Comparison of ENCODE assay signal across 8 mouse cellular contexts in the genomic region with DNA sequence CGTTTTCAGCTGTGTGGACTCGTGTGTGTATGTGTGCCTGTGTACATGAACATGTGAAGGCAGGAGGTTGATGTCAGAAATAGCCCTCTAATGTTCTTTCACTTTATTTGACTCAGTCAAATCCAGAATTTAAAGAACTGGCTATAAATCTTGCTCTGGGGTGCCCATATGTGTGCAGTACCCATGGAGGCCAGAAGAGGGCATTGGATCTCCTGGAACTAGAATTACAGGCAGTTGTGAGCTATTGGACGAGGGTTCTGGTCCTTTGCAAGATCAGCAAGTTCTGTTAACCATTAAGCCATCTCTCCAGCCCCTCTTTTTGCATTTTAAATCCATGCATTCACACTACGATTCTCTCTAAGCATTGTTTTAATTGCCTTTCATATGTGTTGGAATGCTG.
DNase-seq lines count a peak whose midpoint lies in the region; TF ChIP-seq lines count a peak whose summit lies in the region.

No protein-coding gene starts in this region.

- WGBS in lung, adult 2 months = 68% methylated on average over 4 of the region's 4 CpGs

- TF ChIP-seq CTCF in lung, adult 2 months (IDR thresholded peaks at IDR 0.05; ENCODE audit: insufficient read depth, low read length) = 0 out of 2 replicates have a peak, but pooled peaks have one; percentile 12

- no peaks in the 10 kb centered on the region for H3K4me1 ChIP-seq in lung, adult 2 months (ENCODE audit: control insufficient read depth, insufficient read depth, low read length)

- intact Hi-C loops in left cerebral cortex, postnatal 14 days (cut with DNase I) = no loop called here

- no peak overlapping the region for H3K4me3 ChIP-seq in lung, adult 2 months (replicated peaks; ENCODE audit: extremely low read depth, low read depth, low read length)

- DNase-seq in cerebellum, postnatal 14 days = peak; percentile 80 to 81
- DNase-seq in cerebellum, adult 9-10 months = no peak
- DNase-seq in lung, adult 2 months = peak; percentile 7
- DNase-seq in lung, adult 18-20 months = no peak
- peak; percentile 5 for DNase-seq in c-Kit-positive CD71-positive TER-119-positive erythroid progenitor cells, embryonic 14.5 days (ENCODE audit: low spot score)
- peak; percentile 22 to 46 for DNase-seq in left cerebral cortex, postnatal 14 days (ENCODE audit: low spot score in 2 of 2)
- DNase-seq in right cerebral cortex, postnatal 10 days (ENCODE audit: low spot score in 2 of 2) = peak; percentile 33 to 44
- no peak for DNase-seq in gastrocnemius, postnatal 4 days (ENCODE audit: low spot score in 2 of 2)

- TF ChIP-seq POLR2A in lung, adult 2 months (IDR thresholded peaks at IDR 0.05; ENCODE audit: borderline replicate concordance, extremely low read depth, low read depth, low read length) = no peak

Comparison
In these comparisons a context has a peak if more than half of its experiments do, and no peak if none do; other contexts are left out.
1. DNase-seq: peak in cerebellum, postnatal 14 days (2 of 2), lung, adult 2 months (single experiment), c-Kit-positive CD71-positive TER-119-positive erythroid progenitor cells, embryonic 14.5 days (single experiment), left cerebral cortex, postnatal 14 days (2 of 2) and right cerebral cortex, postnatal 10 days (2 of 2); none in cerebellum, adult 9-10 months (single experiment), lung, adult 18-20 months (0 of 2) and gastrocnemius, postnatal 4 days (0 of 2).